Mouse (Mus musculus): ENCODE measurements around the gene Tdrd1.

DNA sequence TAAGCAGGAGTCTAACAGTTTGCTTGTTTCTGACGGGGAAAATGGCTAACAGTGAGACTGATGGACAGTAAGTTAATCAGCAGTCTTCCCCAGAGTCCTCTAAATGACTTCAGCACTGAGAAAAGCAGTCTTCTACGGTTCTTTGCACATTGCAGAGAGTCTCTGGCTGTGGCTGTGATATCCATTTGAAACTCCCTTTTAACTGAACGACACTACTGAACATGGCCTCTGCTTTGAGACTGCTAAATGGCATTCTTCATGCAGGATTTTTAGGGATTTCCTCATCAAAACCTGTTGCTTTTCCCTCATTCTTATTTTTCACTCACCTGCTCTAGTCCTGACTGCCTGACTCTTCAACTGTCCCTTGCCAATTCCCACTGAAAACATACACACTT is 23.7 kb upstream of the Tdrd1 start:
- TF ChIP-seq EP300 (IDR thresholded peaks at IDR 0.05; ENCODE audit: low read depth) (no peak), CTCF (IDR thresholded peaks at IDR 0.05; ENCODE audit: low read depth) (no peak)

Measured in liver, embryonic 14.5 days (tissue).